Mouse (Mus musculus) liver, embryonic 14.5 days (tissue): ENCODE data around the gene Slc22a7.

Source experiments
- CTCF ChIP-seq: IDR thresholded peaks from 2 replicates; pipeline ENCODE4 v1.5.1; 2016; ENCODE audit warnings: antibody characterized with exemption, low read depth, control low read depth
- EP300 ChIP-seq: IDR thresholded peaks from 2 replicates; pipeline ENCODE4 v1.6.1; 2016; ENCODE audit warnings: antibody characterized with exemption, low read depth

DNA sequence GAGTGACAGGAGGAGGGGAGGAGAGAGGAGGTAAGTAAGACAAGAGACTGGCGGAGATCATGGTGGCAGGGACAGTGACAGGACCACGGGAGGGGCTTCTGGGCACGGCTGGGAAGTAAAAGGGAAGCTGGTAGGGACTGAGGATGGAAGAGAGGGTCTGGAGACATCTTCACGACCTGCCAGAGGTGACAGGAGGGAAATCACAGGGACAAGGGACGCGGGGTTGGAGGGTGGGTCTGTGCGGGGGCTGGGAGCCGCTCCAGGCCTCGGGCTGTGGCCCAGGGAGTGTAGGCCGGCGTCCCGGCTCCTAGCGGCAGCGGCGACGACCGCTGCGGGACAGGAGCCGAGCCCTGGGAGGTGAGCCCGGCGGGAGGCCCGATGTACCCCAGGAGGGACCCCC, 48.7 kb upstream of the Slc22a7 start:
- TF ChIP-seq CTCF (no peak), EP300 (no peak)
